Comparison of ENCODE assay signal across 15 mouse cellular contexts in genomic region chr6:94171250-94171649, GRCm38 (mm10).
DNase-seq lines count a peak whose midpoint lies in the region; ATAC-seq and TF ChIP-seq lines count a peak whose summit lies in the region.
"Had no signal": no experiment of that assay in that cellular context is flagged by ENCODE, and none has a peak within 500 bp of the region (broad histone marks: within the 10 kb centered on the region; RNA-seq: fewer than 3 reads in every experiment).

No protein-coding gene starts in this region.

- H3K36me3 ChIP-seq in kidney, embryonic 14.5 days (ENCODE audit: control insufficient read depth, insufficient read depth, low read length) = no peaks in the 10 kb centered on the region
- H3K36me3 ChIP-seq in heart, postnatal 0 days (replicated peaks; ENCODE audit: control insufficient read depth, insufficient read depth, low read length) = no peaks in the 10 kb centered on the region
- no peaks in the 10 kb centered on the region for H3K36me3 ChIP-seq in limb, embryonic 10.5 days
- H3K36me3 ChIP-seq: hindbrain, embryonic 15.5 days; liver, embryonic 15.5 days had no signal

- in situ Hi-C loops in Patski (cut with MboI; ENCODE audit: low pct_unique_long_range_greater_than_20kb) = no loop called here

- TF ChIP-seq EP300 in heart, postnatal 0 days (IDR thresholded peaks at IDR 0.05; ENCODE audit: low read depth) = peak; percentile 76

- no peak for ATAC-seq in kidney, embryonic 14.5 days (ENCODE audit: low FRiP score, low TSS enrichment)
- ATAC-seq in Patski = peak; percentile 47
- ATAC-seq in heart, postnatal 0 days (ENCODE audit: insufficient read depth, low read depth) = no peak
- ATAC-seq: forebrain, embryonic 13.5 days had no signal

- POLR2A ChIA-PET in Patski (lab: Charles Lee) = no interaction called here

- 0 out of 2 replicates have a peak, but pooled peaks cover 3% of the 10 kb centered on the region for H3K4me1 ChIP-seq in kidney, embryonic 14.5 days (ENCODE audit: control insufficient read depth, insufficient read depth, low read length)
- peaks cover 47% of the 10 kb centered on the region for H3K4me1 ChIP-seq in heart, postnatal 0 days (ENCODE audit: control insufficient read depth, insufficient read depth)
- peaks cover 15% of the 10 kb centered on the region for H3K4me1 ChIP-seq in limb, embryonic 10.5 days

- intact Hi-C loops in gastrocnemius, adult 2 months (cut with DNase I) = no loop called here

- no peak for TF ChIP-seq CTCF in gastrocnemius, adult 2 months (IDR thresholded peaks at IDR 0.05)
- no peak for TF ChIP-seq CTCF in Patski (IDR thresholded peaks at IDR 0.05)
- TF ChIP-seq CTCF in heart, postnatal 0 days (IDR thresholded peaks at IDR 0.05; ENCODE audit: low read depth) = no peak

- H3K27ac ChIP-seq in gastrocnemius, adult 2 months = peak overlapping the region; percentile 40; the same call in 1 of the 2 replicates
- peak overlapping the region; percentile 26; the same call in 1 of the 2 replicates for H3K27ac ChIP-seq in kidney, embryonic 14.5 days (ENCODE audit: low read depth, low read length)
- H3K27ac ChIP-seq in heart, postnatal 0 days (ENCODE audit: low read depth) = 0 out of 2 replicates have a peak overlapping the region, but pooled peaks have one; percentile 3
- H3K27ac ChIP-seq in limb, embryonic 10.5 days = no peak overlapping the region
- H3K27ac ChIP-seq: forebrain, embryonic 13.5 days; hindbrain, embryonic 15.5 days; kidney, postnatal 0 days; liver, embryonic 15.5 days had no signal

- 53% methylated on average over 8 of the region's 8 CpGs for WGBS in kidney, embryonic 14.5 days
- WGBS in heart, postnatal 0 days = 33% methylated on average over 8 of the region's 8 CpGs
- WGBS in limb, embryonic 10.5 days = 57% methylated on average over 8 of the region's 8 CpGs

- no peak overlapping the region for H3K4me2 ChIP-seq in kidney, embryonic 14.5 days (replicated peaks; ENCODE audit: low read depth, low read length)
- H3K4me2 ChIP-seq in heart, postnatal 0 days (ENCODE audit: low read depth, low read length) = no peak overlapping the region
- H3K4me2 ChIP-seq: forebrain, embryonic 13.5 days; hindbrain, embryonic 15.5 days; liver, embryonic 15.5 days had no signal

- H3K27me3 ChIP-seq in kidney, embryonic 14.5 days (ENCODE audit: control insufficient read depth, insufficient read depth, low read length) = no peaks in the 10 kb centered on the region
- no peaks in the 10 kb centered on the region for H3K27me3 ChIP-seq in Patski
- H3K27me3 ChIP-seq in heart, postnatal 0 days (ENCODE audit: control insufficient read depth, insufficient read depth, low read length) = no peaks in the 10 kb centered on the region
- H3K27me3 ChIP-seq in limb, embryonic 10.5 days (ENCODE audit: low read depth, poor library complexity, severe bottlenecking) = no peaks in the 10 kb centered on the region
- H3K27me3 ChIP-seq: forebrain, embryonic 13.5 days; hindbrain, embryonic 15.5 days; liver, embryonic 15.5 days had no signal

- H3K9me3 ChIP-seq in kidney, embryonic 14.5 days (ENCODE audit: control insufficient read depth, low read length) = no peaks in the 10 kb centered on the region
- no peaks in the 10 kb centered on the region for H3K9me3 ChIP-seq in heart, postnatal 0 days (replicated peaks; ENCODE audit: control insufficient read depth, low read length)
- H3K9me3 ChIP-seq in limb, embryonic 10.5 days (replicated peaks) = no peaks in the 10 kb centered on the region
- H3K9me3 ChIP-seq: forebrain, embryonic 13.5 days; hindbrain, embryonic 15.5 days; liver, embryonic 15.5 days had no signal

- CTCF ChIA-PET in Patski (lab: Charles Lee) = no interaction called here

- DNase-seq in gastrocnemius, adult 2 months = no peak
- DNase-seq in gastrocnemius, adult 18-20 months (ENCODE audit: low spot score) = no peak
- DNase-seq in kidney, postnatal 10 days = no peak
- no peak for DNase-seq in Patski (ENCODE audit: low read depth, low spot score)
- no peak for DNase-seq in heart, postnatal 0 days (ENCODE audit: low spot score)
- DNase-seq in limb, embryonic 10.5 days (ENCODE audit: low spot score) = no peak
- no peak for DNase-seq in T-cell, adult 2 months (ENCODE audit: low spot score)
- DNase-seq: cerebellum, adult 9-11 months; layer of hippocampus, adult 9-11 months; thymus, adult 2 months had no signal

- H3K9ac ChIP-seq in kidney, embryonic 14.5 days (ENCODE audit: low read depth, low read length) = no peak overlapping the region
- H3K9ac ChIP-seq in heart, postnatal 0 days (replicated peaks; ENCODE audit: low read depth, low read length) = no peak overlapping the region
- H3K9ac ChIP-seq: forebrain, embryonic 13.5 days; hindbrain, embryonic 15.5 days; liver, embryonic 15.5 days had no signal

- no peak overlapping the region for H3K4me3 ChIP-seq in gastrocnemius, adult 2 months
- no peak overlapping the region for H3K4me3 ChIP-seq in kidney, embryonic 14.5 days (ENCODE audit: low read length)
- no peak overlapping the region for H3K4me3 ChIP-seq in heart, postnatal 0 days (ENCODE audit: low read depth, low read length)
- H3K4me3 ChIP-seq in limb, embryonic 10.5 days = no peak overlapping the region
- H3K4me3 ChIP-seq: forebrain, embryonic 13.5 days; hindbrain, embryonic 15.5 days; liver, embryonic 15.5 days had no signal
